Mouse (Mus musculus): ENCODE results near the gene Ankrd28.

Ankrd28 gene

DNA sequence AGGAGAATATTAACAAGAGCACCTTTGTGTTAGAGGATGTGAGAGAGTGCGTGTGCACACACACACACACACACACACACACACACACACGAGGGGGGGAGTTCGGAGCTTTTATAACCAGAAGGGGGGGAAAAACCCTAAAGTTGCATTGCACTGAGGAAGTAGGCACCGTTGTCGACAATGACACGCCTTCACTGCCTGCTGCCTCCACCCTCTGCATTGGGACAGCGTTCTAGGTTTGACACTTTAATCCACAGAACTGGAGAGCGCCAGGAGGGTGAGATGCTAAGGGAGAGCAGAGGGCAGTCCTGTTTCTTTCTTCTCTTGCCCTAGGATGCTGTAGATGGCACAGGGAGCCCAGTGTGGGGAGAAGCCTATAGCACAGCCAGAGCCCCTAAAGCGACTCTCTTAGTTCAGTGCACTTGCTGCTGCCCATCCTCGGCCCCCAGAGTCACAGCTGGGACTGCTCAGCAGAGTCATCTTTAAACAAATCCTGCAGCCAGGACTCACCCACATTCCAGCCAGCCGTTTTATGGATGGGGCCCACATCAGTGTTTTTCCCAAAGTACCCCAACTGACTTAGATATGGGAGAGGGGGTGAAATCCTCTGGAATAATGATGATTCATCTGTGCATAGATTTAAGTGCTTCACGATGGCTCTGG lies 165.4 kb downstream of the Ankrd28 start:
- DNase-seq = peak; percentile 76 to 78

DNA sequence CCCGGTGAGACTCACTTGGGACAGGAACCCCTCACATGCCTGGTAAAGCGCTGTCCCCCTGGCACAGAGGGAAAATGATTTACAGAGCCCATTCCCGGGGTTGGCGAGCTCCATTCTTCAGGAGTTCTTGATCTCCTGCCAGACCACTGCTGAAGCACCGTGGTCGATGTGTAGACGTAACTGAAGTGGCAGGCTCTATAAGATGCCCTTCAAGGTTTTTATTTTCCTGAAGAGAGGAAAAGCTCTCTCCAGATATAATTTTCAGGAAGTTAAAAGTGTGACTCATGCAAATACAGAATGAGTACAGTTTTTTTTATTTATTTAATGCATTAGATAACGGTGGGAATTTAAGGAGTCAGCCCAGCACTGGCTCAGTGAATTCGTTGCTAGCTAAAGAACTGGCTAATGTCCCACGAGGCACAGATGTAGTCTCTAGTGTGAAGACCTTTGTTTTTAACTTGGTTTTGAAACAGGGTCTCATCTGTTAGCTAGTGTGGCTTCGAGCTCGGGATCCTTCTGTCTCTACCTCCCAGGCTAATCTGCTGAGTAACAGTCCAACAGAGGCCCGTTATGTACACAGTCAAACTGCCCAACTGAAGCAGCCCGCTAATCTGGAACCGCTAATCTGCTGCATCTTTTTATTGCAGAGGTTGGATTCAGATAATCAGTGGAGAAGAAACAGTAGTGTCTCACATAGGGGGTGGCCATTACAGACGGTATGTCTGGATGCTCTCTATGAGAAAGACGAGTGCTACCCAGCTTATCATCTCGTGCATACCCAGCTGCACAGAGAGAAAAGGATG lies 166.2 kb downstream of the Ankrd28 start:
- no peak for DNase-seq

DNA sequence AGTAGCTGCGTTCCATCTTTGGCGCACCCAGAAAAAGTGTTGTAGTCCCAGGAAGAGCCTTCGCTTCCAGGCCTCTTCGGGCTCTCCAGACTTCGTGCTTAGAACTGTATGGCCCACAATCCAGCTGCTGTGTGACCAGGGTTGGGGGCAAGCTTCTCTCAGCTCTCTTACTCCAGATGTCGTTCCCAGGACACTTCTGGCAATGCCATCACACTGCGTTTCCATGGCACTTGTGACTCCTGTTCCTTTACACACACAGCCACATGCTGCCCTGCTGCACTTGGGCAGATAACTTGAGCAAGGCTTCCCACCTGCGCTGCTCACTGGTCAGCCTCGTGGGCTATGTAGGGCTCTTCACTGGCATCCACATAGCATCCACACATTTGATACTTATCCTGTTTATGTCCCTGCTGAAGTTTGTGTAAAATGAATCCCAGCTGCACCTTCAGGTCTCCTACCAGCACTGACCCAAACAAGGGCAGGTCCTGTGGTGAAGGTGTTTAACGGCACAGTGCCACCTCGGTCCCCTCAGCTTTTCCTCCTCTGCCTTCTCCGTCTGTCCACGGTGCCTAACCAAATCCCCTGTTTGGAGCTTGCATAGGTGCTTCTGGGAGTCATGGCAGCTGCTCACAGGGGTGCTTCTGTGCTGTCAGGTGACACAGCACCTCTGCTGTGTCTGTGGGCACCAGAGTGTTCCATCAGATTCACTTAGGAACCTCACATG lies 166.9 kb downstream of the Ankrd28 start:
- no peak for DNase-seq

DNA sequence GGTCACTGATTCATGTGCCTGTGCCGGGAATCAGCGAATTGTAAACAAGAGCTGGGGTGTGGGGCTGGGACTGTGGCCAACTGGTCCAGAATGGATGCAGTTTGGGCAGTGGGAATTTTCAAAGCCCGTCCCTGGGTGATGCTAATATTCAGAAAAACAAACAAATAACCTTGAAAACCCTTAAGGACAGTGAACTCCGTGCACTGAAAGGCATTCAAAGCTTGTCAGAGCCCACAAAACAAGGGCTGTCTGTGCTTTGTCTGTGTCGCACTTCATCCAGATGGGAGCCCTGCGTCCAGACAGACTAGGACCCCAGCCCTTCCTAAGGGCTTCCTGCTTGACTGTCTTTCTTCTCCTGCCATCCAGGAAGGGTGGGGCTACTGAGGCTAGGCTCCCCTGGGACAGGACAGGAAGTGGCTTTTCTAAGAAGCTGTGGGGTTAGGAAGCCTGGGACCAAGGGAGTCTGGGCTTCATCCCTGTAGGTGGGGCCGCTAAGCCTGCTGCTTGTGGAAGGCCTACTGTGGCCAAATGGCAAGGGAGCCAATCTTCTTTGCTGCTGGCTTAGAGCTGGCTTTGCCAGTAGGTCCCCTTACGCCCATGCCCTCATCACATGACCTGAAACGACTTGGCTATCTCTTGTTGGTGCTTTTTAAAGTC lies 167.8 kb downstream of the Ankrd28 start:
- peak; percentile 65 to 67 for DNase-seq

DNA sequence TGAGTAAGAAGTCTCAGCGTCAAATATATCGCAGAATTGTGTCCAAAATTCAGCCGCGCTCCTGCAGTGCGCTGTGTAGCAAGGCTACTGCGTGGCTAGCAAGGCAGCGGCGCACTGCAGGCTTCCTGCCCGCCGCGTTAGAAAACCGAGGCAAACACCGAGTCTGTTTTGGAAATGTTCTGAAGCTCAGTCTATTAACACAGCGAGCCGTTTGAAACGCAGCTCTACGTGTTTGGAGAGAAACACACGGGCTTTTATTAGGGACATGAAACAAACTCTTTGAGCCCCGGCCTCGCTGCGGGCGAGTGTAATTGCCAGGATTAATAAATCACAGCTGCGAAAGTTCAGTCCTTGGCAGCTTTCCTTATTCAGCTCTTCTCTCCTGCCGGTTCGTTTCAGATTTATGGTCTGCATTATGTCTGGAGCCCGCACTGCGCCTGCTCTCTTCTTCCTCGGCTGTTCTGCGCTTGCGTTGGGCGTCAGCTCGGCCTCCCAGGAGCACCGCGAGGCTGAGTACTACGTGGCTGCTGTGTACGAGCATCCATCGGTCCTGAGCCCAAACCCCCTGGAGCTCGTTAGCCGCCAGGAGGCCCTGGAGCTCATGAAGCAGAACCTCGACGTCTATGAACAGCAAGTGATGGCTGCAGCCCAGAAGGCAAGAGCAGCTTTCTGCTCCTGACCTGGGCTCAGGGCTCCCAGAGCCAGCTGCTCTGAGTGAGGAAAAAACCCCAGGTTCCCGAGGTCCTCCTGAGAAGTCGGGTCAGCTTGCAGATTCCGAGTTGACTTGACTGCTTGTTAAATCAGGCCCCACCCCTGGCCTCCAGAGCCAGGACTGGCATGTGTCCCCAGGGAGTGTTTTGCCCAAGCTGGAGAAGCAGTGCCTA lies 168.5 kb downstream of the Ankrd28 start:
- DNase-seq = peak; percentile 71 to 73

DNA sequence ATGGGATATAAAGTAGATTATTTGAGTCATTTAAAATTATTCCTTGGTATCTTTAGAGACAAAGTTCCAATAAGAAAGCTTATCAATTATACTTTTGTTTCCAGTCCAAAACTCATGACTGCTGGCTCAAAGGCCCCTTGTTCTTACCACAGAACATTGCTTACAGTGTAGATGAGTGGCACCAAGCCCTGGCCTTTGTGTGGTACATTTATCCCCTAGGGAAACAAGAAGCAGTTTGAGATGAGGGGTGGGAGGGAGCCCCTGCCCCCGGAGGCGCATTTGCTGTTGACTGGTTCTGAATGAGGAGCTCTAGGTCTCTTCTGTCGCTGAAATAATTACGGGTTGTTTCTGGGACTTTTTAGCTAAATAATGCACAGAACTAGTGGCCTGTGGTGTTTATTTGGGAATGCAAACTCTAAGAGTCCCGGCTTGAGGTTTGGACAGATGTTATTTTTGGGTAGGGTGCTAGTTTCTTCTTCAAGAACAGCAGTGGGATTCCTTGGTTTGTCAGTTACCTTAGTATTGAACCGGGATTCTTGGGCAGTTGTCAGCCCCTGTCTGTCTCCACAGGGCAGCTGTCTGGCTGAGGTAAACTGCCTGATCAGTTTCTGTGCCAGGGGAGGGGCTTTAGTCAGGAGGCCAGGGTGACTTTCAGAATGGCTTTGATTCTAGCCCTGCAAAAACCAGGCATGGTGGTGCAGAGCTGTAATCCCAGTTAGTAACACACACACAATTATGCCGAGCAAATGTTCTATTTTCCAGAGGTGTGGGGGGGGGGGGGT lies 169.9 kb downstream of the Ankrd28 start:
- no peak for DNase-seq

DNA sequence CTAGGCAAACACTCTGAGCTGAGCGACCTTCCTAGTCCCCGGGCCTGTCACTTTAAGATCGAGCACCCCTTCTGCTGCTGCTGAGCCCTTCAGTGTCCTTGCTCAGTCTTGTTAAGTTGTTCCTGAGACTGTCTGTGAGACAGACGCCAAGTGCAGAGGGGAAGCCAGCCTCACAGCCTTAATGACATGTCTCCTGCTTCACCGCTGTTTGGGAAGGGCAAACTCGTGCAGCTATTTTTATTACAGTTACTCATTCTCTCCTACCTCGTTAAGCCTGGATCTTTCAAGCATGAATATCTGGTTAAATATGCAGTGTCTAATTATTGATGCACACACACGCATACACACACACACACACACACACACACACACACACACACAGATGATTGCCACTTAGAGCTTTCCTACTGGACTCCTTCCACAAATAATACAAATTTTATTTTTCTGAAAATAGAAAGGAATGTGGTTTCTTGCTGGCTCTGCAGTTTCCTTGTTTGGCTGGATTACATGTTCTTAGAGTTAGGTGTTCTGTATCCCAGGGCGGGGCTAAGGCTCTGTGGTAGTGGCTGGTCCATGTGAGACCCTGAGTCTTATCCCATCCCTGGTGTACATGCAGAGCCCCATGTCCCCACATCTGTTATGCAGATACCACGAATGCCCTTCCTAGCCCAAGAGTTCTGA lies 170.8 kb downstream of the Ankrd28 start:
- DNase-seq = no peak

DNA sequence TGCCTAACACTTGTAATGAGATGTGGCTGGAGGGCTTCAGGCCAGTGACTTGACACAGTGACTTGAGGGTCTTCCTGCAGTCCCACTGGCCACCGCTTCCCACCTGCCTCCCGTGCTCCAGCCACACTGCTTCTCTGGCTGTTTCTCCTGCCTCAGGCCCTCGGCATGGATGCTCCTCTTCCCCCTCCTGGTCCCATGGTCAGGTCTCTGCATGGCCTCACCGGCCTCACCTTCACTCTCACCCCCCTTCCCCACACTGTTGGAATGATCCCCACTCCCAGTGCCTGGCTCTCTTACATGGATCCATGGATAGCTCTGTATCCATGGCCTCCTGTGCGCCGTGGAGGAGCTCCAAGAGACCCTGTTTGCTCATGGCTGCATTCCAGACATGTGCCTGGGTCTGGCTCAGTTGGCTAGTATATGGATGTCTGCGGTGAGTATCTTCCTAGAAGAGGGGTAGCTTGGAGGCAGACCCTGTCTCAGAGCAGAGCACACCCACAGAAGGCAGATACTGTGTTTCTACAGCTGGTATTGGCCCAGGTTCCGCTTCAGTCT lies 172.2 kb downstream of the Ankrd28 start:
- DNase-seq = no peak

DNA sequence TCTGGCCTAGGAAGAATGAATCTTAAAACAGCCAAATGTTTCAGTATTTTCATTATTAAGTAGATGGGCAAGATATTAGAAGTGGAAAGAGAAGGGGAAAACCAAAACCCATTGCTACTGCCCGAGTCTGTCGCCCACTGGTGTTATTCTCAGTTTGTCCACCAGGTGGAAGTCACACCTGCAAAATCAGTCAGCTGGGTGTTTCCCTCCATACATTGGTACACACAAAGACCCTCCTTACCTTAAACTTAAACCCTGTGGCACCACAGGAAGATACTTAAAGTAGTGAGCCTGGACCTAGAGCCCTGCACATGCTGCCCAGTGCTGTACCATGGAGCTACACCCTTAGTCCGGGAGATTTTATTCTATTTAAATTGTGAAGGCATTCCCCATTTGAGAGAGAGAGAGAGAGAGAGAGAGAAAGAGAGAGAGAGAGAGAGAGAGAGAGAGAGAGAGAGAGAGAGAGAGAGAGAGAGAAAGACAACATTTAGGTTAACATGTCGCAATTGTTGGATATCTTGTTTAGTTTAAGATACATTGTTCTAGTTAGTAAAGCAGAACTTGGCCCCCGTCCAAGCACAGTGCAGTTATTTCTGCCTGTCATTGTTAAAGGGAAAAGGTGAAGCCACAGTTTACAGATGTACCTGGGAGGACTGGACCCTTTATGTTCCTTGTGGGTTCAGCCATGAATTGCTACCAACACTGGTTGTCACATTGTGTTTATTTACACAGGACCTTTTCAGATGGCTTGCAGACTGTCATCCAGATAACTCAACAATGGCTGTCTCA lies 173.4 kb downstream of the Ankrd28 start:
- peak; percentile 83 to 84 for DNase-seq

DNA sequence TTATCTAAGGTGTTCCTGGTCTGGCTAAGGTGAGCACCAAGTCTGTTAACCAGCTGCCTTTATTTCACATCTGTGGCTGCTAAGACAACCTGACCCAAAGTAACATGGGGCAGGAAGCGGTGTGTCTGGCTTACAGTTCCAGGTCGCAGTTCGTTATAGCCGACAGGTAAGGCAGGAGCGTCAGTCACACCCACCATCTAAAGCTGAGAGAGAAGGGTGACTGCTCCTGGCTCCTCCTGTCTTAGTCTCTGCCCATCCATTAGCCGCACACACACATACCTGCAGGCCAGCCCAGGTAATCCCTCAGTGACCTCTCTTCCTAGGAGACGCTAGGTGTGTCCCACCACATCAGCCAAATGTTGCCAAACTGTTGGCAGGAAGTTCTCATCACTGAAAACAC lies 174.1 kb downstream of the Ankrd28 start:
- DNase-seq = no peak

DNA sequence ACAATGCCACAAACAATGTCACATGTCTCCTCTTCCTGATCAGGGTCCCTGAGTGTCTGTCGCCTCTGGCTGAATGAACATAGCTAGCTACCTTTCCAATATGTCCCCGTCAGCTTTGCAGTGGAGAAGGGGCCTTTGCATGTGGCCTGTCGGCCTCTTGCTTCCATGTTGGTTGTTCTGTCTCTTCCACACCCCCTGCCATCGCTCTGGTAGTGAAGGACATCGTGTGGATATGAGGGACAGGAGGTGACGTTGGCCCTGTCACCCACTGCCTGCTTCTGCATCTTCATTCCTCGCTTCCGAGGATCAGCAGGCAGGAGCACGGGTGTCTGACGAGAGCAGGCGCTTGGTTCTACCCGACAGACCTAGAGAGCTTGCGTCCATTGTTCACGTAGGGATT lies 175.0 kb downstream of the Ankrd28 start:
- DNase-seq = no peak

DNA sequence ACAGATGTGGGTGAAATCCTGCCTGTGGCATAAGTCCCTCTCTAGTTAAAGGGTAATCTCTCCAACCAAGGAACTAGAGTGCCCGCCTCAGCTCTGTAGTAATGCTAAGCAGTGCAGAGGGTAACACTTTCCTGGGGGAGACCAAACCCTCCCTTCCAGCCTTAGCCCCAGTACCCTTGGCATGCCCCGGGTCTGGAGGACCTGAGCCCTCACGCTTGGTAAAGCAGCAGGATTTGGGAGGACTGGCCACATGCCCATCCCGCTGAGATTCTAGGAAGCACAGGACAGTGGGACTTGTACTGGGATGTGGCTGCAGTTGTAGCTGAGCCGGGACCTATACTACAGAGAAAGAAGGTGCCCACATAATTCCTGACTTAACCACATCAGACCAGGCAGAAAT lies 175.6 kb downstream of the Ankrd28 start:
- no peak for DNase-seq

DNA sequence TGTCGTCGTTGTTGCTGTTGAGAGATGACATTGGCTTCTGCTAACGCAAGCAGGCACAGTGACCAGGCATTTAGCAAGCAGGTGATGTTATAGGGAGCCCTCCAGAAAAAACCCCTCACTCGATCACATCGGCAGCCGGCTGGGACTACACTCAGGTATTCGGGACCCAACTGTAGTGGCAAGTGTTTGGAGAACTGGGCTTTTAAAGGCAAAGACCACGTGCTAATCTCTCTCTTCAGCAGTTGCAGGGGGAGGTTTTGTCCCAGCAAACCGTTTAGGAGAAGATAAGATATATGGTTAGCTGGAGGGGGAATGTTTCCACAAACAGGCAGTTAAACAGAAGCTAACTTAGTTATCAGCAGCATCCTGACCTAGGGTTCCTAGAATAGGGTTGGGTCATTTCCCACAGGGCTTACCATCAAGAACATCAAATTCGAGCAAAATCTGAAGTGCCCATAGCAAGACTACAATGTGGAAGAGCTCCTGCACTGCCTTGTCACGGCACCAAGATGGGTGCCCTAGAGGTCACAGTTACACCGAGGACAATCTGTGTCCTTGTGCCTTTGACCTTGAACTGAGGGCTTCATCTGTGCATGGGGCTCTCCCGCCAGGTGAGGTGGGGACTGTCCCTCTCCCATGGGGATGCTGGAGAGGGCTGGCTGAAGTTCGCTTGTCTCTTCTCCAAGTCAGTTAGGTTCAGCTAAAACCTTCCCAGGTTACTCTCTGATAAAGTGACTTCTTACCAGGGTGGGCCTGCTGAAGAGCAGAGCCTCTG lies 177.2 kb downstream of the Ankrd28 start:
- DNase-seq = no peak

DNA sequence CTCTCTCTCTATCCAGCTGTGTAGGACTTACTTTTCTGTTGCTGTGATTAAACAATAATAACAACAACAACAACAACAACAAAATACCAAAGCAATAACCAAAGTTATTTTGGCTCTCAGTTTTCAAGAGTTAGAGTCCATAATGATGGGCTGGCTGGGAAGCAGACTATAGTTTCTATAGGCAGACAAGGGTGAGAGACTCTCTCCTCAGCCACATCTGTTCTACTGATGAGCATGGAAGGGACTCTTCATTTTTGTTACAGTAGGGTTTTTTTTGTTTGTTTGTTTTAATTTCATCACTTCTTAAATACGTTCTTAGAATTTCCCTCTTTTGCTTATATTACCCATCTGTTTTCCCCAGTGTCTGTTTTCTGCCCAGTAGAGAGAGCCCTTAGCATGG lies 177.8 kb downstream of the Ankrd28 start:
- DNase-seq = no peak

DNA sequence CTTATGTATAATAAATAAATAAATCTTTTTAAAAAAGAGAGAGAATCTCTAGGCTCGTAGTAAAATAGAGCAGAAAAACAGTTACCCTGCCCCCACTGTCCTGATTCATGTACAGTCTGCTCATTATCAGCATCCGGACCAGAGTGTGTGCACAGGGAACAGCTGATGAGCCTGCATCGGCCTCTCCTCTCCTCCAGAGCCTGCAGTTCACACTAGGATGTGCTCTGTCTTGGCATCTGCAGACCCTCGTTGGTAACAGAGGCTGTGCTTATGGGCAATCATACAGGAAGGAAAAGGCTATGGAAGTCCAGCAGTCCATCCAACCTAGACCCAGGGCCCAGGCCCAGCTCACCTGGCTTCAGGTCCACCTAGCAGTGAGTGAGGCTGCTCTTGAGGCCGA lies 178.3 kb downstream of the Ankrd28 start:
- DNase-seq = no peak

DNA sequence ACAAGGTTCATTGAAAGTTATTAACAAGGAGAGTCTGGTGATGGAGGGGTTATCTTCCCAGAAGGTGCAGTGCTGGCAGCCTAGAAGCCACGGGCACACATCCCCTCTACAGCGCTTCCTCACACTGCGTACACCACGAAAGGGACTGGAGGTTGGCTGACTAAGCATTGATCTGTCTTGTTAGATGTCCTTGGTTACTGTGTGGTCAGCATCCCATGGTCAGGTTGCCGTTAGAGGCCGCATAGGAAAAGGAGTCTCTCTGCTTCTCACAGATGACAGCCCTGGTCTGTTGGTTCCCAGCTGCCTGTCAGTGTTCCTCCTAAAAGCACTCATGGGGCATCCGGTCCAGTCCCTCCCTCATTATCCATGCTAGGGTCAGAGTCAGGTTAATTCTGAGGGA lies 179.2 kb downstream of the Ankrd28 start:
- DNase-seq = no peak

DNA sequence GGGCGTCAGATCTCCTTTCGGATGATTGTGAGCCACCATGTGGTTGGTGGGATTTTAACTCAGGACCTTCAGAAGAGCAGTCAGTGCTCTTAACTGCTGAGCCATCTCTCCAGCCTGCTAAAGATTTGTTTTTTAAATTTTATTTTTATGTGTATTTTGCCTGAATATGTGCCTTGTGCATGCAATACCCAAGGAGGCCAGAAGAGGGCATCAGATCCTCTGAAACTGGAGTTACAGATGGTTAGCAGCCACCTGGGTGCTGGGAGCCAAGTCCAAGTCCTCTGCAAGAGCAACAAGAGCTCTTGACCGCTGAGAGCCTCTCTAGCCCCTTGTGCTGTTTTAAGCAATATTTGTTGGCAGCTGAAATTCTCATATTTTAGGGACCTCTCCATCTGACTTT lies 180.1 kb downstream of the Ankrd28 start:
- DNase-seq = peak; percentile 48 to 51

Data from B cell, adult 2 months (primary cell).